Mouse (Mus musculus) E14TG2a.4 (cell line): ENCODE measurements around the gene Exoc3.

Experiments used
- CTCF ChIP-seq: conservative IDR thresholded peaks from 2 replicates; pipeline ENCODE4 v1.5.1; 2014; ENCODE audit warnings: low read length
- NANOG ChIP-seq: IDR thresholded peaks from 2 replicates; pipeline ENCODE4 v1.6.1; 2014; ENCODE audit warnings: borderline replicate concordance, low read length, mixed read lengths
- POU5F1 ChIP-seq: IDR thresholded peaks from 2 replicates; pipeline ENCODE4 v1.6.1; 2014; ENCODE audit warnings: low read length, borderline replicate concordance

DNA sequence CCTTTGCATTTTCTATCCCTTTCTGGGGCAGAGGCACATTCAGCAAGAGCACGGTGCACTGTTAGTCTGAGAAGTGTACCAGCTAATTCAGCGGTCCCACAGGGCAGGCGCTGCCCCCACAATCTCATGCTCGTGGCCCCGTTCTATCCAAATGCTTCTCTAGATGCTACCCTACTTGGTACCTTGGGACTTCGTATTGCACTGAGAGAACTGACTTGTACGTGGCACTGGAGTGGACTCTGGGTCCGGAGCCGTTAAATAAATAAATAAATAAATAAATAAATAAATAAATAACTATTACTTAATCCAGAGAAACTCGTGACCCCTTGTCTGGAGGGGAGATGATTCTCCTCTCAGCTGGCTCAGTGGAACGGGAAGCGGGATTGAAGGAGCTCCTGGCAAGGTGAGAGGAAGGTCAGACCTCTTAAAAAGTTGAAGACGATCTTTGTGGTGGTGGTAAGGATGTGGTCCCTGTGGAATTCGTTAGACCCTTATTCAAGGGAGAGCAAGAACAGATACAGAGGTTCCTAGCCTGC, 86.7 kb downstream of the Exoc3 start:
- no peak for TF ChIP-seq CTCF
- TF ChIP-seq POU5F1: no peak
- TF ChIP-seq NANOG: no peak
